In genomic region chr5:117168351-117169100, GRCm38 (mm10) we compare ENCODE assay signal across 24 mouse cellular contexts.
"Had no signal": no experiment of that assay in that cellular context is flagged by ENCODE, and none has a peak within 500 bp of the region (broad histone marks: within the 10 kb centered on the region; RNA-seq: fewer than 3 reads in every experiment).

No protein-coding gene starts in this region.

- H3K4me2 ChIP-seq: heart, embryonic 12.5 days; hindbrain, embryonic 12.5 days; hindbrain, embryonic 14.5 days; intestine, embryonic 15.5 days; limb, embryonic 12.5 days; liver, embryonic 11.5 days; liver, embryonic 13.5 days had no signal

- H3K27ac ChIP-seq: heart, embryonic 10.5 days; hindbrain, embryonic 10.5 days; hindbrain, embryonic 12.5 days; hindbrain, embryonic 14.5 days; intestine, embryonic 15.5 days; layer of hippocampus, adult 2 months; left cerebral cortex, adult 2 months; limb, embryonic 10.5 days; limb, embryonic 12.5 days; liver, embryonic 13.5 days had no signal

- H3K4me1 ChIP-seq: heart, embryonic 12.5 days; hindbrain, embryonic 12.5 days; limb, embryonic 12.5 days had no signal

- H3K4me3 ChIP-seq: gastrocnemius, adult 2 months; heart, embryonic 10.5 days; heart, embryonic 12.5 days; hindbrain, embryonic 10.5 days; hindbrain, embryonic 12.5 days; intestine, embryonic 15.5 days; layer of hippocampus, adult 2 months; left cerebral cortex, adult 2 months; limb, embryonic 10.5 days; limb, embryonic 12.5 days; liver, embryonic 13.5 days had no signal

- H3K36me3 ChIP-seq: heart, embryonic 12.5 days; hindbrain, embryonic 10.5 days; hindbrain, embryonic 12.5 days; limb, embryonic 10.5 days; limb, embryonic 12.5 days had no signal

- H3K27me3 ChIP-seq: heart, embryonic 12.5 days; hindbrain, embryonic 12.5 days; intestine, embryonic 15.5 days; limb, embryonic 12.5 days; liver, embryonic 13.5 days had no signal

- H3K9me3 ChIP-seq: heart, embryonic 10.5 days; hindbrain, embryonic 10.5 days; hindbrain, embryonic 12.5 days; intestine, embryonic 15.5 days; limb, embryonic 10.5 days; limb, embryonic 12.5 days; liver, embryonic 13.5 days had no signal

- H3K9ac ChIP-seq: heart, embryonic 12.5 days; hindbrain, embryonic 12.5 days; hindbrain, embryonic 14.5 days; intestine, embryonic 15.5 days; limb, embryonic 12.5 days; liver, embryonic 13.5 days had no signal

- DNase-seq: gastrocnemius, adult 2 months; gastrocnemius, postnatal 10 days; gastrocnemius, postnatal 25 days; heart, adult 18-20 months; heart, postnatal 10 days; heart, postnatal 4 days; kidney, adult 18-20 months; kidney, adult 8-10 months; kidney, postnatal 10 days; kidney, postnatal 25 days; kidney, postnatal 4 days; liver; liver, embryonic 13.5 days had no signal
